Mouse (Mus musculus) right cerebral cortex, postnatal 4 days (tissue): Measurements from ENCODE around the gene H2-M10.6.
"Not testable (repeated sequence)": the region's sequence is repeated elsewhere in the genome, so short reads cannot be mapped to it uniquely, and the experiment has no call there.

Source experiments
- DNase-seq: peaks from one replicate; pipeline ENCODE4 v3.0.0-alpha.2; 2022

Gene H2-M10.6

GRCm38 (mm10) chr17:36811871-36812270 is at the start of gene H2-M10.6:
Gene H2-M10.6, plus strand, starts transcription at chr17:36812171.
- DNase-seq = no peak

- no peak for DNase-seq
Observed at GRCm38 (mm10) chr17:36763816-36764215, 48.2 kb upstream of the H2-M10.6 start.

GRCm38 (mm10) chr17:36764244-36764643 is 47.7 kb upstream of the H2-M10.6 start:
- DNase-seq = peak; percentile 30

GRCm38 (mm10) chr17:36765403-36765802 is 46.6 kb upstream of the H2-M10.6 start:
- DNase-seq = not testable (repeated sequence)

GRCm38 (mm10) chr17:36772610-36773009 is 39.4 kb upstream of the H2-M10.6 start, which contains the start of gene H2-M10.5:
Gene H2-M10.5, plus strand, starts transcription at chr17:36772910.
- DNase-seq = not testable (repeated sequence)

GRCm38 (mm10) chr17:36781533-36781932 is 30.4 kb upstream of the H2-M10.6 start:
- no peak for DNase-seq

- peak; percentile 37 for DNase-seq
Observed at GRCm38 (mm10) chr17:36786483-36786886, 25.5 kb upstream of the H2-M10.6 start.

GRCm38 (mm10) chr17:36788351-36788750 is 23.6 kb upstream of the H2-M10.6 start:
- no peak for DNase-seq

- peak; percentile 76 for DNase-seq
Observed at GRCm38 (mm10) chr17:36788801-36789200, 23.2 kb upstream of the H2-M10.6 start.

- DNase-seq = no peak
Observed at GRCm38 (mm10) chr17:36799493-36799892, 12.5 kb upstream of the H2-M10.6 start.

- not testable (repeated sequence) for DNase-seq
Observed at GRCm38 (mm10) chr17:36799921-36800462, 12.0 kb upstream of the H2-M10.6 start.

GRCm38 (mm10) chr17:36824005-36824404 is 12.0 kb downstream of the H2-M10.6 start:
- peak; percentile 60 for DNase-seq

- DNase-seq = no peak
Observed at GRCm38 (mm10) chr17:36825525-36825924, 13.6 kb downstream of the H2-M10.6 start.

GRCm38 (mm10) chr17:36826002-36826401 is 14.0 kb downstream of the H2-M10.6 start:
- peak; percentile 82 for DNase-seq

GRCm38 (mm10) chr17:36828488-36828887 is 16.5 kb downstream of the H2-M10.6 start:
- DNase-seq = no peak

- no peak for DNase-seq
Observed at GRCm38 (mm10) chr17:36830470-36830869, 18.5 kb downstream of the H2-M10.6 start.

GRCm38 (mm10) chr17:36832694-36833093 is 20.7 kb downstream of the H2-M10.6 start:
- DNase-seq = no peak

GRCm38 (mm10) chr17:36835591-36836426 is 23.8 kb downstream of the H2-M10.6 start:
- DNase-seq = peak; percentile 37

- DNase-seq = no peak
Observed at GRCm38 (mm10) chr17:36836427-36836812, 24.4 kb downstream of the H2-M10.6 start.

GRCm38 (mm10) chr17:36836874-36837647 is 25.1 kb downstream of the H2-M10.6 start, which contains the start of gene Trim26:
Gene Trim26, plus strand, starts transcription at chr17:36837134.
- DNase-seq = peak; percentile 91

- DNase-seq = no peak
Observed at GRCm38 (mm10) chr17:36839001-36839400, 27.0 kb downstream of the H2-M10.6 start.

GRCm38 (mm10) chr17:36839931-36840330 is 28.0 kb downstream of the H2-M10.6 start:
- DNase-seq = no peak

GRCm38 (mm10) chr17:36840961-36841445 is 29.0 kb downstream of the H2-M10.6 start:
- no peak for DNase-seq
